Mouse (Mus musculus) liver, postnatal 0 days (tissue): ENCODE results near the gene Vat1. TPM values are rescaled to one million over a fixed set of nuclear protein-coding genes. Genes with fewer than 3 reads are reported as not detected.
A peak's percentile ranks its signal among the peaks of the same experiment; 100 is the strongest.

Experiments
- ATAC-seq: fragments of 200-750 bp; cut with Nextera tagmentation; 2 replicates; pipeline ENCODE4 v1.8.0; 2017; ENCODE audit warnings: mild to moderate bottlenecking, moderate library complexity
- DNase-seq: peaks from one replicate; pipeline ENCODE4 v3.0.0-alpha.2; 2016
- H3K27ac ChIP-seq: fragments of 300-500 bp; sonication (generic); 2 replicates; pipeline ENCODE4 v1.5.1; 2014; ENCODE audit warnings: antibody characterized with exemption, moderate library complexity, mild to moderate bottlenecking, low read depth
- H3K27me3 ChIP-seq: fragments of 300-500 bp; sonication (generic); 2 replicates; pipeline ENCODE4 v1.6.1; 2014; ENCODE audit warnings: low read length, control low read depth, mixed read lengths; ENCODE audit not compliant: insufficient read depth
- H3K36me3 ChIP-seq: fragments of 300-500 bp; sonication (generic); replicated peaks from 2 replicates; pipeline ENCODE4 v1.6.1; 2014; ENCODE audit warnings: mild to moderate bottlenecking, control low read depth, low read length, moderate library complexity, mixed read lengths; ENCODE audit not compliant: insufficient read depth
- H3K4me1 ChIP-seq: fragments of 300-500 bp; sonication (generic); 2 replicates; pipeline ENCODE4 v1.6.1; 2014; ENCODE audit warnings: antibody characterized with exemption, mild to moderate bottlenecking, control low read depth; ENCODE audit not compliant: insufficient read depth
- H3K4me2 ChIP-seq: fragments of 300-500 bp; sonication (generic); 2 replicates; pipeline ENCODE4 v1.6.1; 2014; ENCODE audit warnings: low read depth, mild to moderate bottlenecking, low read length, moderate library complexity, mixed read lengths
- H3K4me3 ChIP-seq: fragments of 300-500 bp; sonication (generic); 2 replicates; pipeline ENCODE4 v1.5.1; 2014; ENCODE audit warnings: low read depth, low read length
- H3K9ac ChIP-seq: fragments of 300-500 bp; sonication (generic); replicated peaks from 2 replicates; pipeline ENCODE4 v1.6.1; 2014; ENCODE audit warnings: mild to moderate bottlenecking, moderate library complexity
- H3K9me3 ChIP-seq: fragments of 300-500 bp; sonication (generic); 2 replicates; pipeline ENCODE4 v1.6.1; 2016; ENCODE audit warnings: mild to moderate bottlenecking, control low read depth, low read length, mixed read lengths
- CTCF ChIP-seq: sonication (generic); IDR thresholded peaks from 2 replicates; pipeline ENCODE4 v1.5.1; 2016; ENCODE audit warnings: antibody characterized with exemption, low read depth
- EP300 ChIP-seq: IDR thresholded peaks from 2 replicates; pipeline ENCODE4 v1.6.1; 2016; ENCODE audit warnings: antibody characterized with exemption, low read depth, mild to moderate bottlenecking
- WGBS: fragments of 180-500 bp; shearing (Covaris S2); extraction: QIAGEN DNeasy Blood & Tissue Kit; methylation state at CpG from one replicate; pipeline ENCODE4 v1.1.7; 2014; ENCODE audit not compliant: insufficient replicate concordance; 5-methylcytosine and 5-hydroxymethylcytosine counted together
- polyA plus RNA-seq: library from polyadenylated mRNA; unstranded; fragments of >200 nt; fragmentation: Nextera tagmentation; extraction: Ambion mirVana; gene quantifications from 2 replicates; pipeline ENCODE4 v1.2.1, GENCODE M21; 2015

Gene Vat1
- polyA plus RNA-seq: 8.3 and 8.4 TPM in 2 replicates

DNA sequence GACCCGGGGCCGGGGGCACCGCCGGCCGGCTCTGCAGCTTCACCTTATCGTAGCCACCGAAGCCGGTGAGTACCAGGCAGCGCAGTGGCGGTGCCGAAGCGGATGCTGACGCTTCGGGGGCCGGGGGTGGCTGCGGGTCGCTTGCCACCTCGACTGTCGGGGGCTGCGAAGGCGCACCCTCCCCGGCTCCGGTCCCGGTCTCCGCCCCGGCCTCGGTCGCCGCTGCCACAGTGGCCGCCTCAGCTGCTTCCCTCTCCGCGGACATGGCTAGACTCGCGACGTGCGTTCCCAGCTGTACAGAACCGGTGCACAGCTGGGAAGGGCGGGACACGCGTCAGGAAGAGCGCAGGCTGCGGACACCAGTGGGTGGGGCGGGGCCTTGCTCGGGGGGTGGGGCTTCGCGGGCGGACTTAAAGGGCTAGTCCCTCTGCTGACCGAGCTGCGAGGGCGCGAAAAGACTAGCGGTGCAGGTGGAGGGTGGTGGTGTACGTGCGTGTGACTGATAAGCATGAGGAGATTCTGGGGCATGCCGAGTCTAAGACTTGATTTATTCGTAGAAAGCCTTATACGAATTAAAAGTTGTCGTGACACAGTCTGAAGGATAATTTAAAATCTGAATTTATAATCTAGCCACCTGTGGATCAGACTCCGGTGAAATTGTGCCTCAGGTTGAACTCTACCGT is at the start of gene Vat1:
Gene Vat1, minus strand, starts transcription at position 362 of the 683 bp plus-strand sequence.
- Histone ChIP-seq H3K9ac (peak within 1 kb of the TSS; percentile 70), H3K36me3 (no peaks in the 10 kb centered on the region), H3K27me3 (peaks cover 13% of the 10 kb centered on the region; the same call in 1 of the 2 replicates), H3K4me3 (peak within 1 kb of the TSS; percentile 74), H3K27ac (peak within 1 kb of the TSS; percentile 46), H3K9me3 (no peaks in the 10 kb centered on the region), H3K4me1 (peaks cover 29% of the 10 kb centered on the region), H3K4me2 (peak within 1 kb of the TSS; percentile 92)
- WGBS: 1% methylated on average over 60 of the region's 60 CpGs
- TF ChIP-seq CTCF: no peak
- TF ChIP-seq EP300: no peak
- DNase-seq (peak; percentile 88), ATAC-seq (peak; percentile 53)

DNA sequence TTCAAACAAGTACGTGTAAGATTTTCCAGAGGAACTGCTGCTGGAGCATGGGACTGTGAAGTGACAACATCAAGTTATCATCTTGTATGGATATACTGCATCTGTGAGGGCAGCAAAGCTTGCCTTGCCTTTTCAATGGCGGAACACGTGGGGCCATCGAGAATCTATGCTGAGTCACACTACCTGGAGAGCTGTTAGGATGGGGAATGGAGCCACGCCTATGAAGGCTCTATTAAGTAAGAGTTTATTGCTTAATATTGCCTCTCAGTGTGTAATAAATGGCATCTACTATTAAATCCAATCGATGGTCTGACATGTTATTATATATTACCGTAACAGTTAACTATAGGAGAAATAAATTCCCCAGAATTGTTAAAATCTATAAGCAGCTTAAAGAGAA is 41.1 kb upstream of the Vat1 start:
- H3K9ac ChIP-seq: no peak overlapping the region
- ATAC-seq (no peak), DNase-seq (no peak)
- no peak overlapping the region for H3K4me3 ChIP-seq
- no peaks in the 10 kb centered on the region for H3K9me3 ChIP-seq
- WGBS: 82% methylated on average over 7 of the region's 7 CpGs
- H3K27ac ChIP-seq: no peak overlapping the region
- H3K27me3 ChIP-seq: no peaks in the 10 kb centered on the region
- no peaks in the 10 kb centered on the region for H3K4me1 ChIP-seq
- H3K4me2 ChIP-seq: no peak overlapping the region
- no peak for TF ChIP-seq CTCF
- TF ChIP-seq EP300: no peak
- H3K36me3 ChIP-seq: peaks cover 42% of the 10 kb centered on the region

- WGBS: 86% methylated on average over 5 of the region's 5 CpGs
- Histone ChIP-seq H3K36me3 (peaks cover 41% of the 10 kb centered on the region), H3K27ac (no peak overlapping the region), H3K4me2 (no peak overlapping the region), H3K9me3 (no peaks in the 10 kb centered on the region), H3K4me3 (no peak overlapping the region), H3K9ac (no peak overlapping the region), H3K4me1 (no peaks in the 10 kb centered on the region), H3K27me3 (no peaks in the 10 kb centered on the region)
- no peak for ATAC-seq
- no peak for DNase-seq
- no peak for TF ChIP-seq CTCF
- no peak for TF ChIP-seq EP300
These were observed 40.3 kb upstream of the Vat1 start for GRCm38 (mm10) chr11:101506269-101506780.

GRCm38 (mm10) chr11:101486126-101486525 is 20.1 kb upstream of the Vat1 start:
- WGBS: 46% methylated on average over 6 of the region's 6 CpGs
- Histone ChIP-seq H3K9ac (no peak overlapping the region), H3K4me2 (no peak overlapping the region), H3K9me3 (no peaks in the 10 kb centered on the region), H3K36me3 (peaks cover 19% of the 10 kb centered on the region; the same call in 1 of the 2 replicates), H3K27me3 (no peaks in the 10 kb centered on the region), H3K27ac (0 out of 2 replicates have a peak overlapping the region, but pooled peaks have one; percentile 35), H3K4me1 (peaks cover 20% of the 10 kb centered on the region), H3K4me3 (no peak overlapping the region)
- DNase-seq: no peak
- TF ChIP-seq EP300 (no peak), CTCF (no peak)
- peak; percentile 17; the same call in 1 of the 2 replicates for ATAC-seq

GRCm38 (mm10) chr11:101485509-101486028 is 19.5 kb upstream of the Vat1 start:
- 26% methylated on average over 6 of the region's 6 CpGs for WGBS
- TF ChIP-seq EP300 (peak; percentile 87), CTCF (no peak)
- DNase-seq (peak; percentile 45), ATAC-seq (peak; percentile 87)
- Histone ChIP-seq H3K4me2 (peak overlapping the region; percentile 36), H3K4me1 (peaks cover 26% of the 10 kb centered on the region), H3K36me3 (peaks cover 19% of the 10 kb centered on the region; the same call in 1 of the 2 replicates), H3K9ac (no peak overlapping the region), H3K9me3 (no peaks in the 10 kb centered on the region), H3K4me3 (no peak overlapping the region), H3K27ac (0 out of 2 replicates have a peak overlapping the region, but pooled peaks have one; percentile 35), H3K27me3 (no peaks in the 10 kb centered on the region)

DNA sequence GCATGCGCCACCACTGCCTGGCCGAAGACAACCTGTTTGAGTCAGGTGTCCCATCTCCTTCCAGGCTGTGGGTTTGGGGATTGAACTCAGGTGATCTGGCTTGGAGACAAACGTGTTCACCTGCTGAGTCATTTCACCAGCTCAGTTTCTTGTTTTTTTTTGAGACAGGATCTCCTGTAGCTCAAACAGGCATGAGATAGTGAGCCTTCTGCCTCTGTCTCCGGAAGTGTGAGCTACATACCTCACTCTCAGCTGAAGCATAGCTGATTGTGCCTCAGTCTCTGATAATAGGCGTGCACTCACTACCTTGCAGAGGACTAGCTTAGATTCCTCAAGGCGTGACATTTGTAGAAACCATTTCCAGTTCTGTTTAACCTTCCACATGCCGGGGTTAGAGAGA is 18.8 kb upstream of the Vat1 start:
- H3K9ac ChIP-seq: no peak overlapping the region
- ATAC-seq: no peak
- no peak for DNase-seq

More for the DNA sequence above, 18.8 kb upstream of the Vat1 start:
- no peak overlapping the region for H3K27ac ChIP-seq
- peaks cover 26% of the 10 kb centered on the region for H3K4me1 ChIP-seq
- H3K4me3 ChIP-seq: no peak overlapping the region
- H3K36me3 ChIP-seq: peaks cover 16% of the 10 kb centered on the region; the same call in 1 of the 2 replicates
- no peak overlapping the region for H3K4me2 ChIP-seq
- no peaks in the 10 kb centered on the region for H3K27me3 ChIP-seq
- 59% methylated on average over 7 of the region's 7 CpGs for WGBS
- H3K9me3 ChIP-seq: no peaks in the 10 kb centered on the region
- TF ChIP-seq CTCF: no peak
- no peak for TF ChIP-seq EP300
